Comparison of ENCODE assay signal across 7 mouse cellular contexts in the genomic region with DNA sequence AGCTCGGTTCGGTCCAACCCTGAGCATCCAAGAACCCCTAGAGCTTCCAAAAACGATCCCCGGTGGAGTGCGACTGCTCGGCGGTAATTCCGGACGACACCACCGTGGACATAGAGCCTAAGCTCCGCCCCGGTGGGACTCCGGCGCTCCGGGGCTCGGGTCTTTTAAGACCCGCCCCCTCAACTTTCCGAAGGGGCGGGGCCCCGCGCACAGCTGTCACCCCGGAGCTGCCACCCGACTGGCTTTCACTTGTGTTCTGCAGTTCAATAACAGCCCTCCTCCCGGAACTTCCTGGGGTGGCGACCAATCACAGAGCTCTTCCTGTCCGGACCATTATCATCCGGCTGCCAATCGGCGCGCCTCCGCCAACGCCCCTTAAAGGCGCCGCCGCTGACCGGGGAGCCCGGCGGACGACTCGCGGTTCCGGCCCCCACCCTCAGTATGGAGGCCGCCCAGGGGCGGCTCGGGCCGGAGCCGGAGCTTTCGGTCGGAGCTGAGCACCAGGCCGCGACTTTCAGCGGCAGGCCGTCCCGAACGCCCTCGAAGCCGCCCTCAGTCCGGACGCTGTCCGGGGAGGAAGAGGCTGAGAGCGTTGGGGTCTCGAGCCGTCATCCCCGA. TPM values are rescaled to one million over a fixed set of nuclear protein-coding genes. Genes with fewer than 3 reads are reported as not detected.
DNase-seq lines count a peak whose midpoint lies in the region; ATAC-seq lines count a peak whose summit lies in the region.

A gene (plus strand): TSS at position 361 of the 618 bp plus-strand sequence.

- H3K4me1 ChIP-seq in intestine, embryonic 15.5 days (replicated peaks): peaks cover 24% of the 10 kb centered on the region
- peaks cover 42% of the 10 kb centered on the region for H3K4me1 ChIP-seq in midbrain, embryonic 10.5 days

- intact Hi-C loops in left cerebral cortex, postnatal 25 days (cut with DNase I): no loop called here

- DNase-seq in adrenal gland, adult (ENCODE audit: inconsistent age in 2 of 2, low spot score in 1 of 2): peak; percentile 98
- peak; percentile 98 for DNase-seq in embryo, embryonic 10.5 days (ENCODE audit: low spot score)
- DNase-seq in gastrocnemius, postnatal 25 days: peak; percentile 98
- peak; percentile 96 to 99 for DNase-seq in left cerebral cortex, postnatal 25 days (ENCODE audit: low spot score in 2 of 2)
- DNase-seq in midbrain, embryonic 10.5 days (ENCODE audit: low spot score): peak; percentile 96
- DNase-seq in right cerebral cortex, postnatal 4 days: peak; percentile 88

- H3K27me3 ChIP-seq in intestine, embryonic 15.5 days (replicated peaks): no peaks in the 10 kb centered on the region
- peaks cover 7% of the 10 kb centered on the region for H3K27me3 ChIP-seq in midbrain, embryonic 10.5 days (ENCODE audit: low read depth, poor library complexity, severe bottlenecking)

- H3K27ac ChIP-seq in intestine, embryonic 15.5 days: peak within 1 kb of the TSS; percentile 91
- peak within 1 kb of the TSS; percentile 93 for H3K27ac ChIP-seq in midbrain, embryonic 10.5 days (replicated peaks)

- H3K9ac ChIP-seq in intestine, embryonic 15.5 days: peak within 1 kb of the TSS; percentile 81

- H3K4me3 ChIP-seq in intestine, embryonic 15.5 days (replicated peaks): peak within 1 kb of the TSS; percentile 89
- H3K4me3 ChIP-seq in midbrain, embryonic 10.5 days: peak within 1 kb of the TSS; percentile 86

- H3K4me2 ChIP-seq in intestine, embryonic 15.5 days (replicated peaks): peak within 1 kb of the TSS; percentile 93

- H3K9me3 ChIP-seq in intestine, embryonic 15.5 days: no peaks in the 10 kb centered on the region
- no peaks in the 10 kb centered on the region for H3K9me3 ChIP-seq in midbrain, embryonic 10.5 days (replicated peaks)

- ATAC-seq in intestine, embryonic 15.5 days: peak; percentile 92

- no peaks in the 10 kb centered on the region for H3K36me3 ChIP-seq in intestine, embryonic 15.5 days
- H3K36me3 ChIP-seq in midbrain, embryonic 10.5 days: peaks cover 4% of the 10 kb centered on the region

- under 1% methylated on average over 64 of the region's 64 CpGs for WGBS in intestine, embryonic 15.5 days
- WGBS in midbrain, embryonic 10.5 days: under 1% methylated on average over 64 of the region's 64 CpGs

RNA-seq across cellular contexts. Expression of the gene that starts here (rescaled TPM):
- 10 to 100 TPM; 15.5 to 15.9 TPM for total RNA-seq in gastrocnemius, postnatal 25 days (2021)
- polyA plus RNA-seq in intestine, embryonic 15.5 days (2015; fragmentation: Nextera tagmentation; extraction: Ambion mirVana): 8.6 and 8.9 TPM in 2 replicates
- total RNA-seq in left cerebral cortex, postnatal 25 days (2021): 10 to 100 TPM; 29.1 to 29.5 TPM
- polyA plus RNA-seq in midbrain, embryonic 10.5 days (2016; fragmentation: Nextera tagmentation; extraction: Ambion mirVana): 6.9 and 8.7 TPM in 2 replicates

Comparison
In these comparisons a context has a peak if more than half of its experiments do, and no peak if none do; other contexts are left out.
1. Peak in every context shown above with its lines: DNase-seq, ATAC-seq, H3K4me3 ChIP-seq and H3K27ac ChIP-seq.